13 mouse cellular contexts compared by ENCODE assay signal in genomic region chr5:21057217-21057616, GRCm38 (mm10). TPM values are rescaled to one million over a fixed set of nuclear protein-coding genes. Genes with fewer than 3 reads are reported as not detected.
DNase-seq lines count a peak whose midpoint lies in the region; ATAC-seq and TF ChIP-seq lines count a peak whose summit lies in the region.
"Had no signal": no experiment of that assay in that cellular context is flagged by ENCODE, and none has a peak within 500 bp of the region (broad histone marks: within the 10 kb centered on the region; RNA-seq: fewer than 3 reads in every experiment).

No protein-coding gene starts in this region.

- ATAC-seq in heart, embryonic 13.5 days (ENCODE audit: extremely low read depth, insufficient number of reproducible peaks, low FRiP score, low TSS enrichment), result no peak
- no peak for ATAC-seq in midbrain, embryonic 11.5 days (ENCODE audit: low FRiP score)
- ATAC-seq in intestine, postnatal 0 days, result no peak
- ATAC-seq in stomach, embryonic 16.5 days (ENCODE audit: insufficient read depth, low FRiP score), result no peak
- ATAC-seq: forebrain, postnatal 0 days had no signal

- no peak for DNase-seq in heart, adult 8-10 months (ENCODE audit: low spot score)
- no peak for DNase-seq in midbrain, embryonic 10.5 days (ENCODE audit: low spot score)
- DNase-seq in midbrain, embryonic 11.5 days (ENCODE audit: low spot score, missing footprints), result no peak
- no peak for DNase-seq in adrenal gland, postnatal 25 days
- no peak for DNase-seq in ovary, postnatal 10 days (ENCODE audit: low spot score)
- DNase-seq: forebrain, postnatal 0 days; layer of hippocampus, adult 9-11 months; lung, postnatal 14 days; thymus, adult 18-20 months had no signal

- H3K4me1 ChIP-seq in heart, embryonic 13.5 days, result peaks cover 19% of the 10 kb centered on the region
- H3K4me1 ChIP-seq in midbrain, embryonic 10.5 days, result peaks cover 23% of the 10 kb centered on the region
- H3K4me1 ChIP-seq in midbrain, embryonic 11.5 days (ENCODE audit: control insufficient read depth, insufficient read depth, low read length), result peaks cover 4% of the 10 kb centered on the region
- no peaks in the 10 kb centered on the region for H3K4me1 ChIP-seq in intestine, postnatal 0 days (replicated peaks; ENCODE audit: control insufficient read depth, insufficient read depth, low read length)
- peaks cover 6% of the 10 kb centered on the region; the same call in 1 of the 2 replicates for H3K4me1 ChIP-seq in stomach, embryonic 16.5 days (ENCODE audit: control insufficient read depth, insufficient read depth, low read length)

- H3K4me3 ChIP-seq in heart, embryonic 13.5 days, result peak overlapping the region; percentile 99
- H3K4me3 ChIP-seq in midbrain, embryonic 10.5 days, result peak overlapping the region; percentile 96
- H3K4me3 ChIP-seq in midbrain, embryonic 11.5 days (ENCODE audit: low read depth, low read length), result no peak overlapping the region
- no peak overlapping the region for H3K4me3 ChIP-seq in intestine, postnatal 0 days (ENCODE audit: low read depth, low read length)
- no peak overlapping the region for H3K4me3 ChIP-seq in stomach, embryonic 16.5 days (replicated peaks; ENCODE audit: low read length)

- H3K9ac ChIP-seq in heart, embryonic 13.5 days, result peak overlapping the region; percentile 16; the same call in 1 of the 2 replicates
- H3K9ac ChIP-seq in midbrain, embryonic 11.5 days (ENCODE audit: low read length), result no peak overlapping the region
- no peak overlapping the region for H3K9ac ChIP-seq in intestine, postnatal 0 days (ENCODE audit: low read depth, low read length)
- H3K9ac ChIP-seq in stomach, embryonic 16.5 days (ENCODE audit: low read length), result no peak overlapping the region

- peak overlapping the region; percentile 99 for H3K27ac ChIP-seq in heart, embryonic 13.5 days (replicated peaks)
- no peak overlapping the region for H3K27ac ChIP-seq in midbrain, embryonic 10.5 days (replicated peaks)
- H3K27ac ChIP-seq in midbrain, embryonic 11.5 days (ENCODE audit: low read depth, low read length), result no peak overlapping the region
- no peak overlapping the region for H3K27ac ChIP-seq in intestine, postnatal 0 days (ENCODE audit: low read depth, low read length)
- no peak overlapping the region for H3K27ac ChIP-seq in stomach, embryonic 16.5 days (ENCODE audit: low read length)

- no peaks in the 10 kb centered on the region for H3K36me3 ChIP-seq in heart, embryonic 13.5 days
- H3K36me3 ChIP-seq in midbrain, embryonic 10.5 days, result no peaks in the 10 kb centered on the region
- no peaks in the 10 kb centered on the region for H3K36me3 ChIP-seq in midbrain, embryonic 11.5 days (ENCODE audit: control insufficient read depth, insufficient read depth, low read length)
- H3K36me3 ChIP-seq in intestine, postnatal 0 days (ENCODE audit: control insufficient read depth, insufficient read depth), result no peaks in the 10 kb centered on the region
- H3K36me3 ChIP-seq in stomach, embryonic 16.5 days (ENCODE audit: control insufficient read depth, insufficient read depth, low read length), result no peaks in the 10 kb centered on the region
- H3K36me3 ChIP-seq: hindbrain, embryonic 15.5 days had no signal

- TF ChIP-seq CTCF in intestine, postnatal 0 days (IDR thresholded peaks at IDR 0.05; ENCODE audit: low read depth), result no peak

- no peaks in the 10 kb centered on the region for H3K27me3 ChIP-seq in heart, embryonic 13.5 days (replicated peaks)
- H3K27me3 ChIP-seq in midbrain, embryonic 10.5 days (ENCODE audit: low read depth, poor library complexity, severe bottlenecking), result no peaks in the 10 kb centered on the region
- H3K27me3 ChIP-seq in midbrain, embryonic 11.5 days (ENCODE audit: control insufficient read depth, insufficient read depth, low read length), result no peaks in the 10 kb centered on the region
- no peaks in the 10 kb centered on the region for H3K27me3 ChIP-seq in intestine, postnatal 0 days (replicated peaks; ENCODE audit: control insufficient read depth, insufficient read depth, low read length)
- no peaks in the 10 kb centered on the region for H3K27me3 ChIP-seq in stomach, embryonic 16.5 days (ENCODE audit: control insufficient read depth, insufficient read depth, low read length)
- H3K27me3 ChIP-seq: hindbrain, embryonic 15.5 days had no signal

- 71% methylated on average over 2 of the region's 2 CpGs for WGBS in heart, embryonic 13.5 days
- 88% methylated on average over 2 of the region's 2 CpGs for WGBS in midbrain, embryonic 10.5 days
- WGBS in midbrain, embryonic 11.5 days, result 85% methylated on average over 2 of the region's 2 CpGs
- 81% methylated on average over 2 of the region's 2 CpGs for WGBS in intestine, postnatal 0 days
- WGBS in stomach, embryonic 16.5 days, result 73% methylated on average over 2 of the region's 2 CpGs

- H3K4me2 ChIP-seq in heart, embryonic 13.5 days, result peak overlapping the region; percentile 79
- no peak overlapping the region for H3K4me2 ChIP-seq in midbrain, embryonic 11.5 days
- peak overlapping the region; percentile 76; the same call in 1 of the 2 replicates for H3K4me2 ChIP-seq in intestine, postnatal 0 days (replicated peaks; ENCODE audit: low read depth)
- peak overlapping the region; percentile 57; the same call in 1 of the 2 replicates for H3K4me2 ChIP-seq in stomach, embryonic 16.5 days (ENCODE audit: low read depth, low read length)

- no peaks in the 10 kb centered on the region for H3K9me3 ChIP-seq in heart, embryonic 13.5 days
- no peaks in the 10 kb centered on the region for H3K9me3 ChIP-seq in midbrain, embryonic 10.5 days (replicated peaks)
- H3K9me3 ChIP-seq in midbrain, embryonic 11.5 days (ENCODE audit: control insufficient read depth, low read length), result no peaks in the 10 kb centered on the region
- no peaks in the 10 kb centered on the region for H3K9me3 ChIP-seq in intestine, postnatal 0 days (ENCODE audit: control insufficient read depth)
- no peaks in the 10 kb centered on the region for H3K9me3 ChIP-seq in stomach, embryonic 16.5 days (replicated peaks; ENCODE audit: control insufficient read depth, low read length)
- H3K9me3 ChIP-seq: hindbrain, embryonic 15.5 days had no signal

RNA-seq across cellular contexts. Expression of gene Ptpn12, which starts 1.5 kb away (rescaled TPM):
- 16.8 and 17.2 TPM in 2 replicates for polyA plus RNA-seq in heart, embryonic 13.5 days (2015; fragmentation: Nextera tagmentation; extraction: Ambion mirVana)
- total RNA-seq in heart, adult 8-10 months (2022), result 10 to 100 TPM; 27.1 to 32.0 (median 27.8) TPM
- 22.6 and 25.1 TPM in 2 replicates for polyA plus RNA-seq in midbrain, embryonic 10.5 days (2016; fragmentation: Nextera tagmentation; extraction: Ambion mirVana)
- 28.0 and 29.6 TPM in 2 replicates for polyA plus RNA-seq in midbrain, embryonic 11.5 days (2014; fragmentation: Nextera tagmentation; extraction: Ambion mirVana)
- polyA plus RNA-seq in intestine, postnatal 0 days (2015; fragmentation: Nextera tagmentation; extraction: Ambion mirVana), result 12.9 and 14.3 TPM in 2 replicates
- polyA plus RNA-seq in stomach, embryonic 16.5 days (2015; fragmentation: Nextera tagmentation; extraction: Ambion mirVana), result 11.6 and 15.0 TPM in 2 replicates
- total RNA-seq in adrenal gland, postnatal 25 days (2021), result 56.2 and 65.0 TPM in 2 replicates

Comparison
In these comparisons a context has a peak if more than half of its experiments do, and no peak if none do; other contexts are left out.
1. H3K4me3 ChIP-seq: peak in heart, embryonic 13.5 days (single experiment) and midbrain, embryonic 10.5 days (single experiment); none in midbrain, embryonic 11.5 days (single experiment), intestine, postnatal 0 days (single experiment) and stomach, embryonic 16.5 days (single experiment).